Mouse (Mus musculus): ENCODE measurements at regions not wholly inside any gene's neighbourhood (a gene's known extent, or its start where the extent isn't known, plus 50 kb on each side); places are given as distances from the start of the nearest gene placed in this dataset.

- no peak for DNase-seq (ENCODE audit: low read depth, low spot score)
Measured at GRCm38 (mm10) chr3:130940302-130940867, 169.9 kb upstream of the Lef1 start.

- DNase-seq (ENCODE audit: low read depth, low spot score) = no peak
Measured at GRCm38 (mm10) chr3:130936980-130937379, 173.3 kb upstream of the Lef1 start.

GRCm38 (mm10) chr3:130936336-130936735 is 173.9 kb upstream of the Lef1 start:
- no peak for DNase-seq (ENCODE audit: low read depth, low spot score)

- no peak for DNase-seq (ENCODE audit: low read depth, low spot score)
Measured at GRCm38 (mm10) chr3:130935926-130936315, 174.3 kb upstream of the Lef1 start.

GRCm38 (mm10) chr3:130935302-130935925 is 174.9 kb upstream of the Lef1 start:
- no peak for DNase-seq (ENCODE audit: low read depth, low spot score)

GRCm38 (mm10) chr3:130932723-130933122 is 177.5 kb upstream of the Lef1 start:
- no peak for DNase-seq (ENCODE audit: low read depth, low spot score)

- DNase-seq (ENCODE audit: low read depth, low spot score) = no peak
Measured at GRCm38 (mm10) chr3:130932226-130932625, 178.0 kb upstream of the Lef1 start.

GRCm38 (mm10) chr3:130925000-130925399 is 185.3 kb upstream of the Lef1 start:
- DNase-seq (ENCODE audit: low read depth, low spot score) = no peak

GRCm38 (mm10) chr3:130923615-130923958 is 186.7 kb upstream of the Lef1 start:
- no peak for DNase-seq (ENCODE audit: low read depth, low spot score)

GRCm38 (mm10) chr3:130922812-130923614 is 187.3 kb upstream of the Lef1 start:
- DNase-seq (ENCODE audit: low read depth, low spot score) = no peak

- no peak for DNase-seq (ENCODE audit: low read depth, low spot score)
Measured at GRCm38 (mm10) chr3:130921621-130922245, 188.5 kb upstream of the Lef1 start.

GRCm38 (mm10) chr3:130913812-130914211 is 183.6 kb upstream of the Rpl34 start:
- DNase-seq (ENCODE audit: low read depth, low spot score) = no peak

- DNase-seq (ENCODE audit: low read depth, low spot score) = no peak
Measured at GRCm38 (mm10) chr3:130905101-130905500, 174.9 kb upstream of the Rpl34 start.

GRCm38 (mm10) chr3:130903329-130903728 is 173.1 kb upstream of the Rpl34 start:
- DNase-seq (ENCODE audit: low read depth, low spot score) = no peak

GRCm38 (mm10) chr3:130902376-130902775 is 172.2 kb upstream of the Rpl34 start:
- no peak for DNase-seq (ENCODE audit: low read depth, low spot score)

GRCm38 (mm10) chr3:130901343-130901742 is 171.1 kb upstream of the Rpl34 start:
- DNase-seq (ENCODE audit: low read depth, low spot score) = no peak

GRCm38 (mm10) chr3:130900846-130901245 is 170.6 kb upstream of the Rpl34 start:
- no peak for DNase-seq (ENCODE audit: low read depth, low spot score)

GRCm38 (mm10) chr3:130900054-130900840 is 170.0 kb upstream of the Rpl34 start:
- no peak for DNase-seq (ENCODE audit: low read depth, low spot score)

- DNase-seq (ENCODE audit: low read depth, low spot score) = no peak
Measured at GRCm38 (mm10) chr3:130894168-130894814, 164.1 kb upstream of the Rpl34 start.

GRCm38 (mm10) chr3:130891310-130891709 is 161.1 kb upstream of the Rpl34 start:
- no peak for DNase-seq (ENCODE audit: low read depth, low spot score)

- DNase-seq (ENCODE audit: low read depth, low spot score) = no peak
Measured at GRCm38 (mm10) chr3:130888587-130888986, 158.4 kb upstream of the Rpl34 start.
